ENCODE assay signal across 8 mouse cellular contexts in genomic region chr4:136147436-136148135, GRCm38 (mm10). TPM values are rescaled to one million over a fixed set of nuclear protein-coding genes. Genes with fewer than 3 reads are reported as not detected.
DNase-seq lines count a peak whose midpoint lies in the region; ATAC-seq and TF ChIP-seq lines count a peak whose summit lies in the region.

No protein-coding gene starts in this region.

- no peak for TF ChIP-seq EP300 in CH12.LX (IDR thresholded peaks at IDR 0.05; ENCODE audit: low read length)

- no peak overlapping the region for H3K4me3 ChIP-seq in CH12.LX (replicated peaks in 1 of 3; ENCODE audit: low read depth in 2 of 3, low read length in 2 of 3, poor library complexity in 1 of 3)
- peak overlapping the region; percentile 41 for H3K4me3 ChIP-seq in forebrain, embryonic 12.5 days (replicated peaks)

- ATAC-seq in forebrain, embryonic 12.5 days (ENCODE audit: low FRiP score): peak; percentile 77

- no peak for TF ChIP-seq RAD21 in CH12.LX (IDR thresholded peaks at IDR 0.05; ENCODE audit: low read depth, low read length)

- peaks cover 4% of the 10 kb centered on the region; the same call in 1 of the 2 replicates for H3K79me2 ChIP-seq in CH12.LX (replicated peaks; ENCODE audit: control insufficient read depth, extremely low read depth, insufficient read depth, poor library complexity, severe bottlenecking)

- H3K36me3 ChIP-seq in CH12.LX (replicated peaks in 1 of 2; ENCODE audit: control insufficient read depth in 1 of 2, insufficient read depth in 1 of 2, low read length in 1 of 2): no peaks in the 10 kb centered on the region
- no peaks in the 10 kb centered on the region for H3K36me3 ChIP-seq in forebrain, embryonic 12.5 days (replicated peaks)

- dilution Hi-C loops in CH12.LX (cut with MboI; ENCODE audit: extremely low pct_ligation_motif_present, extremely low pct_unique_long_range_greater_than_20kb, low sequenced_read_pairs): no loop called here

- H3K4me2 ChIP-seq in CH12.LX (ENCODE audit: insufficient read depth, low read depth, poor library complexity, severe bottlenecking): peak overlapping the region; percentile 37
- peak overlapping the region; percentile 64 for H3K4me2 ChIP-seq in forebrain, embryonic 12.5 days

- peak; percentile 78 for DNase-seq in CH12.LX (ENCODE audit: extremely low read depth)
- DNase-seq in brain, embryonic 14.5 days (ENCODE audit: low read depth): peak; percentile 90
- DNase-seq in heart, postnatal 14 days: peak; percentile 89 to 92
- DNase-seq in layer of hippocampus, adult 18-20 months (ENCODE audit: low spot score in 2 of 2): peak; percentile 38 to 66
- peak; percentile 89 for DNase-seq in lung, postnatal 10 days
- DNase-seq in retina, embryonic 14.5 days (ENCODE audit: low spot score): peak; percentile 88
- peak; percentile 92 to 97 for DNase-seq in thymus, postnatal 36 days

- in situ Hi-C loops in CH12.LX (cut with MboI; ENCODE audit: low pct_ligation_motif_present, low pct_unique_long_range_greater_than_20kb, low sequenced_read_pairs): no loop called here

- H3K27me3 ChIP-seq in CH12.LX (replicated peaks): peaks cover 55% of the 10 kb centered on the region
- peaks cover 27% of the 10 kb centered on the region for H3K27me3 ChIP-seq in forebrain, embryonic 12.5 days

- no peak; a peak in 1 of 4 replicates for TF ChIP-seq CTCF in CH12.LX (conservative IDR thresholded peaks at IDR 0.05 in 1 of 2, IDR thresholded peaks at IDR 0.05 in 1 of 2; ENCODE audit: low read depth in 2 of 2, low read length in 2 of 2)
- no peak for TF ChIP-seq CTCF in brain, embryonic 14.5 days (IDR thresholded peaks at IDR 0.05; ENCODE audit: borderline replicate concordance, extremely low read depth, insufficient read depth, insufficient read length)

- whole genome bisulfite sequencing in forebrain, embryonic 12.5 days: 1% methylated on average over 45 of the region's 48 CpGs

- H3K9me3 ChIP-seq in CH12.LX (replicated peaks; ENCODE audit: low read length): peaks cover 3% of the 10 kb centered on the region
- H3K9me3 ChIP-seq in forebrain, embryonic 12.5 days: no peaks in the 10 kb centered on the region

- peaks cover 6 to 51% of the 10 kb centered on the region in 2 experiments for H3K4me1 ChIP-seq in CH12.LX (ENCODE audit: control insufficient read depth in 1 of 2, insufficient read depth in 2 of 2)
- peaks cover 68% of the 10 kb centered on the region for H3K4me1 ChIP-seq in forebrain, embryonic 12.5 days

- intact Hi-C loops in heart, postnatal 14 days (cut with DNase I): no loop called here

- peak; percentile 63 for TF ChIP-seq POLR2A in CH12.LX (IDR thresholded peaks at IDR 0.05; ENCODE audit: low read depth, low read length)
- peak; percentile 32; the same call in 1 of the 2 replicates for TF ChIP-seq POLR2A in brain, embryonic 14.5 days (IDR thresholded peaks at IDR 0.05; ENCODE audit: borderline replicate concordance, extremely low read depth, insufficient read depth, insufficient read length, poor library complexity, severe bottlenecking)

- peak overlapping the region; percentile 59 for H3K27ac ChIP-seq in CH12.LX (ENCODE audit: insufficient read depth, low read depth)
- H3K27ac ChIP-seq in forebrain, embryonic 12.5 days: peak overlapping the region; percentile 74

- peak overlapping the region; percentile 3; the same call in 1 of the 2 replicates for H3K9ac ChIP-seq in CH12.LX (ENCODE audit: insufficient read depth, low read depth)
- H3K9ac ChIP-seq in forebrain, embryonic 12.5 days: peak overlapping the region; percentile 54

TF ChIP-seq in CH12.LX, 34 proteins besides CTCF, POLR2A, EP300 and RAD21:
- TF ChIP-seq MAFK (IDR thresholded peaks at IDR 0.05; ENCODE audit: insufficient replicate concordance, low read length) (no peak), IRF4 (IDR thresholded peaks at IDR 0.05; ENCODE audit: low read depth, low read length) (0 out of 2 replicates have a peak, but pooled peaks have one; percentile 5), MEF2A (IDR thresholded peaks at IDR 0.05; ENCODE audit: borderline replicate concordance, low read depth, low read length) (no peak), MYC (IDR thresholded peaks at IDR 0.05; ENCODE audit: low read depth, low read length) (peak; percentile 39; the same call in 1 of the 2 replicates), USF2 (conservative IDR thresholded peaks at IDR 0.05; ENCODE audit: low read depth, low read length) (peak; percentile 45; the same call in 1 of the 2 replicates), CHD2 (IDR thresholded peaks at IDR 0.05; ENCODE audit: low read length) (peak; percentile 42; the same call in 1 of the 2 replicates), TCF12 (IDR thresholded peaks at IDR 0.05; ENCODE audit: low read depth, low read length) (peak; percentile 91), BHLHE40 (IDR thresholded peaks at IDR 0.05; ENCODE audit: low read depth, low read length) (peak; percentile 8; the same call in 1 of the 2 replicates), MAX (IDR thresholded peaks at IDR 0.05; ENCODE audit: low read length) (peak; percentile 84; the same call in 1 of the 2 replicates), CHD1 (IDR thresholded peaks at IDR 0.05; ENCODE audit: low read depth, low read length) (no peak), MAZ (IDR thresholded peaks at IDR 0.05; ENCODE audit: low read depth, low read length) (peak; percentile 86), UBTF (IDR thresholded peaks at IDR 0.05; ENCODE audit: low read depth, low read length) (peak; percentile 85), MXI1 (IDR thresholded peaks at IDR 0.05; ENCODE audit: low read depth, low read length) (peak; percentile 94), NELFE (IDR thresholded peaks at IDR 0.05; ENCODE audit: low read depth, low read length) (peak; percentile 47; the same call in 1 of the 2 replicates), USF1 (IDR thresholded peaks at IDR 0.05; ENCODE audit: low read depth, low read length) (peak; percentile 82), ETS1 (conservative IDR thresholded peaks at IDR 0.05; ENCODE audit: low read depth, low read length) (no peak)
TF ChIP-seq in CH12.LX: peak in this region for 12.

RNA-seq across cellular contexts. Expression of gene Id3, which starts 4.3 kb away (rescaled TPM):
- total RNA-seq in CH12.LX (2012; rRNA removed) (41.1 and 85.5 TPM in 2 replicates), CH12.LX (2014; rRNA removed) (96.0 and 116 TPM in 2 replicates)
- polyA plus RNA-seq in CH12.LX (2012; ENCODE audit: insufficient read length, low read depth): 17.6 and 18.3 TPM in 2 replicates
- 105 and 107 TPM in 2 replicates for polyA plus RNA-seq in brain, embryonic 14.5 days (2012; rRNA removed)
- 173 and 228 TPM in 2 replicates for polyA plus RNA-seq in forebrain, embryonic 12.5 days (2016; fragmentation: Nextera tagmentation; extraction: Ambion mirVana)
- 10 to 100 TPM; 85.4 to 93.7 TPM for total RNA-seq in heart, postnatal 14 days (2021)
- 10 to 100 TPM; 30.0 to 35.1 TPM for total RNA-seq in layer of hippocampus, adult 18-20 months (2021)

RNA-seq across cellular contexts. Expression of gene E2f2, which starts 24.6 kb away (rescaled TPM):
- total RNA-seq in CH12.LX (2012; rRNA removed): 7.2 and 7.6 TPM in 2 replicates
- total RNA-seq in CH12.LX (2014; rRNA removed): 4.4 and 4.9 TPM in 2 replicates
- 3.9 and 6.1 TPM in 2 replicates for polyA plus RNA-seq in CH12.LX (2012; ENCODE audit: insufficient read length, low read depth)
- polyA plus RNA-seq in brain, embryonic 14.5 days (2012; rRNA removed): 3.5 and 5.1 TPM in 2 replicates
- polyA plus RNA-seq in forebrain, embryonic 12.5 days (2016; fragmentation: Nextera tagmentation; extraction: Ambion mirVana): 13.4 and 14.6 TPM in 2 replicates
- 10 to 100 TPM in 1 of 2 experiments, 1 to 10 TPM in 1; 9.4 to 10.4 TPM for total RNA-seq in heart, postnatal 14 days (2021)
- total RNA-seq in layer of hippocampus, adult 18-20 months (2021): under 1 TPM; 0.36 to 0.84 TPM

RNA-seq across cellular contexts. Expression of gene Asap3, which starts 58.6 kb away (rescaled TPM):
- 0.08 TPM in 2 replicates for total RNA-seq in CH12.LX (2012; rRNA removed)
- total RNA-seq in CH12.LX (2014; rRNA removed): not detected in 2 replicates
- polyA plus RNA-seq in CH12.LX (2012; ENCODE audit: insufficient read length, low read depth): 0.07 TPM in 1 of 2 replicates, not detected in the other
- polyA plus RNA-seq in brain, embryonic 14.5 days (2012; rRNA removed): 4.2 and 6.2 TPM in 2 replicates
- polyA plus RNA-seq in forebrain, embryonic 12.5 days (2016; fragmentation: Nextera tagmentation; extraction: Ambion mirVana): 5.9 and 6.4 TPM in 2 replicates
- total RNA-seq in heart, postnatal 14 days (2021): 10 to 100 TPM; 11.6 to 12.8 TPM
- 1 to 10 TPM; 2.2 to 2.6 TPM for total RNA-seq in layer of hippocampus, adult 18-20 months (2021)
